Mouse (Mus musculus): ENCODE data around the gene Grifin. TPM values are rescaled to one million over a fixed set of nuclear protein-coding genes. Genes with fewer than 3 reads are reported as not detected.

Grifin gene
- polyA plus RNA-seq, 1 experiment from 2014 or later = not detected

DNA sequence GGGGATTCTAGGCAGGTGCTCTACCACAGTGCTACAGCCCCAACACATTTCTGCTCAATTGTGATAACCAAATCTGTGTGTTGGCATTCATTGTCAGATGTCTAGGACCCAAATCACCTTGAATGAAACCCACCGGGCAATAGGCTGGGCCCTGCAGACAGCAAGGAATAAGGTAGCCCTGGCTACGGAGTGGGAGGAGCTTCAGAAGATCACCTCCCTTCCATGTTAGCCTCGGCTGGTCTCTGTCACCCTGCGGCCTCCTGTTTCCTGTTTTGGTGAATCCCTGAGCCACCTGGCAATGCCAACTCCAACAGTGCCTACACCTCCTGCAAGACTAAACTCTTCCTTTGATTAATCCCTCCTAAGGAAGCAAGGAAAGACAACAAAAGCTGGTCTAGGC lies 32.9 kb upstream of the Grifin start:
- ATAC-seq (replicated peaks; ENCODE audit: low FRiP score) = no peak
- H3K27ac ChIP-seq (ENCODE audit: low read depth, low read length) = no peak overlapping the region
- no peak overlapping the region for H3K4me2 ChIP-seq (ENCODE audit: low read depth, low read length, severe bottlenecking)
- H3K27me3 ChIP-seq (ENCODE audit: control insufficient read depth, insufficient read depth, low read length) = no peaks in the 10 kb centered on the region
- 92% methylated on average over 4 of the region's 4 CpGs for WGBS
- H3K36me3 ChIP-seq (ENCODE audit: control insufficient read depth, insufficient read depth, low read length) = no peaks in the 10 kb centered on the region
- DNase-seq (ENCODE audit: low spot score) = no peak
- no peaks in the 10 kb centered on the region for H3K9me3 ChIP-seq (ENCODE audit: control insufficient read depth, low read length)
- no peak overlapping the region for H3K4me3 ChIP-seq (ENCODE audit: low read depth, low read length)
- no peaks in the 10 kb centered on the region for H3K4me1 ChIP-seq (replicated peaks; ENCODE audit: control insufficient read depth, insufficient read depth, low read length)
- H3K9ac ChIP-seq (ENCODE audit: low read length) = no peak overlapping the region

- 80% methylated on average over 18 of the region's 18 CpGs for WGBS
- Histone ChIP-seq H3K27ac (ENCODE audit: low read depth, low read length) (no peak overlapping the region), H3K36me3 (ENCODE audit: control insufficient read depth, insufficient read depth, low read length) (no peaks in the 10 kb centered on the region), H3K4me1 (replicated peaks; ENCODE audit: control insufficient read depth, insufficient read depth, low read length) (no peaks in the 10 kb centered on the region), H3K27me3 (ENCODE audit: control insufficient read depth, insufficient read depth, low read length) (no peaks in the 10 kb centered on the region), H3K4me3 (ENCODE audit: low read depth, low read length) (no peak overlapping the region), H3K9ac (ENCODE audit: low read length) (no peak overlapping the region), H3K9me3 (ENCODE audit: control insufficient read depth, low read length) (no peaks in the 10 kb centered on the region), H3K4me2 (ENCODE audit: low read depth, low read length, severe bottlenecking) (no peak overlapping the region)
- ATAC-seq (replicated peaks; ENCODE audit: low FRiP score) (no peak), DNase-seq (ENCODE audit: low spot score) (no peak)
Observed at GRCm38 (mm10) chr5:140596927-140597588, 32.2 kb upstream of the Grifin start.

GRCm38 (mm10) chr5:140596426-140596825 lies 31.6 kb upstream of the Grifin start:
- Histone ChIP-seq H3K27me3 (ENCODE audit: control insufficient read depth, insufficient read depth, low read length) (no peaks in the 10 kb centered on the region), H3K27ac (ENCODE audit: low read depth, low read length) (no peak overlapping the region), H3K4me2 (ENCODE audit: low read depth, low read length, severe bottlenecking) (no peak overlapping the region), H3K4me1 (replicated peaks; ENCODE audit: control insufficient read depth, insufficient read depth, low read length) (no peaks in the 10 kb centered on the region), H3K36me3 (ENCODE audit: control insufficient read depth, insufficient read depth, low read length) (no peaks in the 10 kb centered on the region), H3K9ac (ENCODE audit: low read length) (no peak overlapping the region), H3K9me3 (ENCODE audit: control insufficient read depth, low read length) (no peaks in the 10 kb centered on the region), H3K4me3 (ENCODE audit: low read depth, low read length) (no peak overlapping the region)
- DNase-seq (ENCODE audit: low spot score) = no peak
- no peak for ATAC-seq (replicated peaks; ENCODE audit: low FRiP score)
- 77% methylated on average over 3 of the region's 3 CpGs for WGBS

GRCm38 (mm10) chr5:140594846-140595245 lies 30.0 kb upstream of the Grifin start:
- Histone ChIP-seq H3K9me3 (ENCODE audit: control insufficient read depth, low read length) (no peaks in the 10 kb centered on the region), H3K4me3 (ENCODE audit: low read depth, low read length) (no peak overlapping the region), H3K9ac (ENCODE audit: low read length) (no peak overlapping the region), H3K36me3 (ENCODE audit: control insufficient read depth, insufficient read depth, low read length) (no peaks in the 10 kb centered on the region), H3K27ac (ENCODE audit: low read depth, low read length) (no peak overlapping the region), H3K27me3 (ENCODE audit: control insufficient read depth, insufficient read depth, low read length) (no peaks in the 10 kb centered on the region), H3K4me1 (replicated peaks; ENCODE audit: control insufficient read depth, insufficient read depth, low read length) (no peaks in the 10 kb centered on the region), H3K4me2 (ENCODE audit: low read depth, low read length, severe bottlenecking) (no peak overlapping the region)
- DNase-seq (ENCODE audit: low spot score) (no peak), ATAC-seq (replicated peaks; ENCODE audit: low FRiP score) (no peak)
- WGBS = 65% methylated on average over 5 of the region's 5 CpGs

DNA sequence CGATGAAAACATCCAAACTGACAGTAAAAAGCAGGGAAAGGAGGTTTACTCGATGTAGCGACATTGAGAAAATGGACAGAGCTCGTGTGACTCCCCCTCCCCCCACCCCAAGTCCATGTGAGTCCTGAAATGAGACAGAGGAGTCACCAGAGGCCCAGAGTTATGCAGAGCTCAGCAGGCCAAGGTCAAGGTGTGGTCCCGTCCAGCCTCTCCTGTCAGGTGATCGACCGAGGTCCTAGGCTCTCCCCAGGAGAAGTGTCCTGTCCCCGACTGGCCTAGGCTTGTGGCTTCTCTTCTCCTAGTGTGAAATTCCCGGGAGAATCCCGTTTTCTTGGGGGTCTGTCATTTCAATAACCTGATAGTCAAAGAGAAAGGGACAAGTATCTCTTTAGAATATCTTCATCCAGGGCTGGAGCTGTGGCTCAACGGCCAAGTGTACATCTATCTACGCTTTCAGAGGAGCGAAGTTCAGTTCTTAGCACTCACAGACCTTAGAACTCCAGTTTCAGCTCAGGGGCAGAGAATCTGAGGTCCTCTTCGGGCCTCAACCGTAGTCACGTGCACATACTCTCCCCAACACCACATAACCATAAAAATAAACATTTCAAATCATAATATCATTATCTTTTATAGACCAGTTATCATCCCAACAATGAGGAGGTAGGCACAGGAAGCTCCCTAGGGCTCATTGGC lies 24.4 kb upstream of the Grifin start:
- 91% methylated on average over 16 of the region's 16 CpGs for WGBS
- Histone ChIP-seq H3K27me3 (ENCODE audit: control insufficient read depth, insufficient read depth, low read length) (no peaks in the 10 kb centered on the region), H3K4me2 (ENCODE audit: low read depth, low read length, severe bottlenecking) (no peak overlapping the region), H3K36me3 (ENCODE audit: control insufficient read depth, insufficient read depth, low read length) (no peaks in the 10 kb centered on the region), H3K27ac (ENCODE audit: low read depth, low read length) (no peak overlapping the region), H3K9me3 (ENCODE audit: control insufficient read depth, low read length) (no peaks in the 10 kb centered on the region), H3K4me1 (replicated peaks; ENCODE audit: control insufficient read depth, insufficient read depth, low read length) (peaks cover 7% of the 10 kb centered on the region), H3K4me3 (ENCODE audit: low read depth, low read length) (no peak overlapping the region), H3K9ac (ENCODE audit: low read length) (no peak overlapping the region)
- DNase-seq (ENCODE audit: low spot score) = no peak
- ATAC-seq (replicated peaks; ENCODE audit: low FRiP score) = no peak

DNA sequence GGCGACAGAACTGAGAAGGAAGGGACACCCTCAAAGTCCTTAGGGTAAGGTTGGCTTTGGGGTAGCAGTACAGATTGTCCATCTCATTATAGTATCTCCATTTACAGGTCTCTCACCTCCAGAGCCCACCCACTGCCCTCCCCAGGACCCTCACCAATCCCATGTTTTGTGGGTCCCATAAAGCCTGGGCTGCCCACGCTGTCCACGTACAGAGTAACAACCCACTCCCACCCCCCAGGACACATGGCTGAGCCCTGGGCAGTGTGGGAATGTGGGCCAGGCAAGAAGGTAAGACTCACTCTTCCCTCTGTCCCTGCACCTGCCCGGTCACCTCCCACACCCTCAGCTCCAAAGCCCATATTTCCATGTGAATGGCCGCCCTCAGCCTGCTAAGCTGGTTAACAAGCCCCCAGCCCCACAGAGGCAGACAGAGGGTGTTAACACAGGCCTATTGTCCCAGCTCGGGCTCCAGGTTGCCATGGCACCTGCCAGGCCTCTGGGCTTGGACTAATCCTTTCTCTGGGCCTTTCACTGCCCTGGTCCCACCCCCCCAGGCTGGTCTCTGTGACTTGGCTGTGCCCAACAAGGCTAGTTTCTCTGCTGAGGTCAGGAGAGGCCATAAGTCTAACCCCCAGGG lies 19.0 kb upstream of the Grifin start:
- H3K9me3 ChIP-seq (ENCODE audit: control insufficient read depth, low read length) = no peaks in the 10 kb centered on the region
- H3K4me3 ChIP-seq (ENCODE audit: low read depth, low read length) = no peak overlapping the region
- ATAC-seq (replicated peaks; ENCODE audit: low FRiP score) (peak; percentile 87), DNase-seq (ENCODE audit: low spot score) (peak; percentile 93)
- 6% methylated on average over 6 of the region's 6 CpGs for WGBS
- peak overlapping the region; percentile 49; the same call in 1 of the 2 replicates for H3K9ac ChIP-seq (ENCODE audit: low read length)
- peaks cover 49% of the 10 kb centered on the region for H3K4me1 ChIP-seq (replicated peaks; ENCODE audit: control insufficient read depth, insufficient read depth, low read length)
- peak overlapping the region; percentile 34; the same call in 1 of the 2 replicates for H3K4me2 ChIP-seq (ENCODE audit: low read depth, low read length, severe bottlenecking)
- no peaks in the 10 kb centered on the region for H3K36me3 ChIP-seq (ENCODE audit: control insufficient read depth, insufficient read depth, low read length)
- H3K27me3 ChIP-seq (ENCODE audit: control insufficient read depth, insufficient read depth, low read length) = no peaks in the 10 kb centered on the region
- peak overlapping the region; percentile 92 for H3K27ac ChIP-seq (ENCODE audit: low read depth, low read length)

DNA sequence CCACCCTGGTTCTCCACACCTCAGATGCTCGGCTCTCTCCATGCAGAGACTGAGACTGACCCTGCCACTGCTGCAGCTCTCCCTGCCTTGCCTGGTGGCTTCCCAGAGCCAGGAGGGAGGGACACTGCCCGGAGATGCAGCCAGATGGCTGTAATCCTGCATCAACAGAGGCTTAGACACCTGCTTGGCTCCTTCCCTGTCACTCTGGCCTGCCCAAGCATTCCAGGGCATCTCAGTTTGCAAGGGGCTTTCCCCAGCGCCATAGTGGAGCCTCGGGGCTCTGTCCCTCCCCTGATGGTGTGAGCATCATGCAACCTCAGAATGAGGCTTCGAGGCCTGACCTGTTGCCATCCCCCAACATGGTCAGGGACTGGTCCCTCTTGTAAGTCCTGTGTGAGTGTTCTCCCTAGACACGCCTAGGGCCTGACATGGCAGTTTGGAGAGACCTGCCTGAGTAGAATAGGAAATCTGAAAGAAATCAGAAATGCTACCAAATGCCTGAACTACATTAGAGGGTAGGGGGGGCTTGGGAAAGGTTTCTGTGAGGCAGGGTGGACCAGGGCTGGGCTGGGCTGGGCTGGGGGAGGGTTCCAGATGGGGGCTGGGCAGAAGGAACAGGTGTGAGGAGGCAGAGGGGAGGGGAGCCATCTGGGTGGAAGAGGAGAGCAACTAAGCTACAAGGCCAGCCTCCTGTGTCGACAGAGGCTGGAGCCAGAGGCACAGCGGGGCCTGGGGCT lies 18.3 kb upstream of the Grifin start:
- no peaks in the 10 kb centered on the region for H3K27me3 ChIP-seq (ENCODE audit: control insufficient read depth, insufficient read depth, low read length)
- WGBS = 5% methylated on average over 8 of the region's 8 CpGs
- peak; percentile 43 for ATAC-seq (replicated peaks; ENCODE audit: low FRiP score)
- no peaks in the 10 kb centered on the region for H3K36me3 ChIP-seq (ENCODE audit: control insufficient read depth, insufficient read depth, low read length)
- DNase-seq (ENCODE audit: low spot score) = peak; percentile 76
- no peak overlapping the region for H3K4me3 ChIP-seq (ENCODE audit: low read depth, low read length)
- H3K27ac ChIP-seq (ENCODE audit: low read depth, low read length) = peak overlapping the region; percentile 92
- H3K9ac ChIP-seq (ENCODE audit: low read length) = peak overlapping the region; percentile 49; the same call in 1 of the 2 replicates
- peaks cover 50% of the 10 kb centered on the region for H3K4me1 ChIP-seq (replicated peaks; ENCODE audit: control insufficient read depth, insufficient read depth, low read length)
- H3K9me3 ChIP-seq (ENCODE audit: control insufficient read depth, low read length) = no peaks in the 10 kb centered on the region
- H3K4me2 ChIP-seq (ENCODE audit: low read depth, low read length, severe bottlenecking) = peak overlapping the region; percentile 34; the same call in 1 of the 2 replicates

GRCm38 (mm10) chr5:140581569-140581968 lies 16.7 kb upstream of the Grifin start:
- WGBS = 0% methylated on average over 4 of the region's 5 CpGs
- ATAC-seq (replicated peaks; ENCODE audit: low FRiP score) (0 out of 2 replicates have a peak, but pooled peaks have one; percentile 8), DNase-seq (ENCODE audit: low spot score) (peak; percentile 70)
- no peak overlapping the region for H3K4me2 ChIP-seq (ENCODE audit: low read depth, low read length, severe bottlenecking)
- H3K27me3 ChIP-seq (ENCODE audit: control insufficient read depth, insufficient read depth, low read length) = no peaks in the 10 kb centered on the region
- peak overlapping the region; percentile 48; the same call in 1 of the 2 replicates for H3K27ac ChIP-seq (ENCODE audit: low read depth, low read length)
- no peaks in the 10 kb centered on the region for H3K36me3 ChIP-seq (ENCODE audit: control insufficient read depth, insufficient read depth, low read length)
- no peak overlapping the region for H3K9ac ChIP-seq (ENCODE audit: low read length)
- no peaks in the 10 kb centered on the region for H3K9me3 ChIP-seq (ENCODE audit: control insufficient read depth, low read length)
- H3K4me3 ChIP-seq (ENCODE audit: low read depth, low read length) = no peak overlapping the region
- peaks cover 47% of the 10 kb centered on the region for H3K4me1 ChIP-seq (replicated peaks; ENCODE audit: control insufficient read depth, insufficient read depth, low read length)
